Mouse (Mus musculus) adrenal gland (tissue): ENCODE measurements at regions not wholly inside any gene's neighbourhood (a gene's known extent, or its start where the extent isn't known, plus 50 kb on each side); places are given as distances from the start of the nearest gene placed in this dataset.

ENCODE experiments used
- intact Hi-C: fragments of 180-260 bp; cut with DNase I; formaldehyde crosslinking; loops from one replicate; pipeline ENCODE4 v1.15.1; 2025

DNA sequence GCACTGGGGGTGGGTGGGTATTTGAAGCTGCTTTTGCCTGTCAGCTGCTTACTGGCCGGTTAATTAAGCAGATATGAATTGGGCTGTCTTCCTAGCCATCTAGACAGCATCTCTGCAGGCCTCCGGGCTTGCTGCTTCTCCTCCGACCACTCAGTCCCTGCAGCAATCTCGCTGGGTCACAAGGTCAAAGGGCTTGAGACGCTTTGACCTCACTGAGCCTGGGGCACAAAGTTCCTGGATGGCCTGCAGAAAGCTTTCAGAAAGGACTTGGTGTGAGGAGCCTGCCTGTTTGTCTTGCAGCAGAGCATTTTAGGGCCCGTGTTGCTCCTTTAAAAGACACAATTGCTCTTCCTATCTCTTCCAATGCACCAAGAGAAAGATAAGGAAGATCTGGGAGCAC lies 83.7 kb upstream of the Ppp2r5a start:
- intact Hi-C loops = no loop called here

DNA sequence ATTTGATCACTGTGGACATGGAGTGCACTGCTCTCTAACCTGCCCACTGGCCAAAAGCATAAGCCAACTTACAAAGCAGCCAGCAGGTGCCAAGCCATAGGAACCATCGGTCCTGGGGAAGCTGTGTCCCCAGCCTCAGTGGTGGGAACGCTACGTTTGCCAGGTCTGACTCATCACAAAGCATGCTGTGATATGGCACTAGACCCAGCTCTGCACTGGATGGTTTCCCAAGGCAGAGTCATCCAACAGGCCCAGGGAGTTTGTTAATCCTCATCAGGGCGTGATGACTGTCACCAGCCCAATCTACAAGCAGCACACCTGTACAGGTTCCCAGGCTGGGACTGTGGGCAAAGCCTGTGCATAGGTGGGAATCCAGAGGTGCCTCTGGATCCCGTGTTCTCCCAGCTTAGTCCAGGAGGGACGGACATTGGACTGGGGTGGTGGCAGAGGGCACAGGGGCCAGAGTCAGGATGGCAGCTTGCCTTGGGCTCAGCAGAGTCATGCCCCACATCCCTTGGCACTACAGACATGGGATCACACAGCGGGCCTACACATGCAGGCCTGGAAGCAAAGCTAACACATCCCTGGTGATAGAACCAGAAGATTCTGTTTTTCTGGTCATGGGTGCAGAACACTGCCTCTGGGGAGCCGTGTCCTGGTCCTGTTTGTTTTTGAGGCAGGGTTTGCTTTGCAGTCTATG lies 81.8 kb upstream of the Ppp2r5a start:
- intact Hi-C loops = no loop called here

DNA sequence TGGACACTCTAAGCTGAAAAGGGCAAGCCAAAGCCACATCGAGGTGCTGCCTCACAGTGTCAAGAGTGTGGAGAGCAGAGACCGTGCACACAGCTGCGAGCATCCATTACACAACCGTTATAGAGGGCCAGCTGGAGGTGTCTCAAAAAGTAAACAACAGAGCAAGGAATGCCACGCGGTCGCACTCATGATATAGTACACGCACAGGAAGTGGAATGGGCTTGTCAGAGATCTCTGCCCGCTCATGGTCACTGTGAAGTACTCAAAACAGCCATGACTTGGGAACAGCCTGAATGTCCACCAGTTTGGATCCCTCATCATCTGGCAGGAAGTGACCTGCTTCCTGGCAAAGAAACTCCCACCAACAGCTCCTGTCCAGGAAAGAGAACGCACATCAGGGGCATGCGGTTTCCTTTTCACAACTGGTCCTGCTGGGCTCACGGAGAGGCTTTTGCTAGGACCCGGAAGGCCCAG lies 76.9 kb upstream of the Ppp2r5a start:
- intact Hi-C loops = no loop called here

DNA sequence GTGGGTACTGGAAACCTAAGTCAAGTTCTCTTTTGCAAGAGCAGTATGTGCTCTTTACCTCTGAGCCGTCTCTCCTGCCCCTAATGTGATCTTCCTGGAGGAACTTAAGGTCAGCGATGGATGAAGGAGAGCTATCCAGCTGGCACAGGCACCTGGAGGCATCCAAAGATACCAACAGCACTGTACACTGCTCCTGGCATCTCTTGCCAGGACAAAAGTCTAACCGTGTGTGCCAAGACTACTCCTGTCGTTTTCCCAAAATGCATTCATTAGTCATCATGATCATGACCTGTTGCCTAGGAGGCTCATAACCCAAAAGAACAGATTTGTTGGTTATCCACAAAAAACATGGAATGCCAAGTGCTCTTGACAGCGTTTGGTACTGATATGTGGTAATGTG lies 69.5 kb upstream of the Ppp2r5a start:
- intact Hi-C loops = no loop called here

DNA sequence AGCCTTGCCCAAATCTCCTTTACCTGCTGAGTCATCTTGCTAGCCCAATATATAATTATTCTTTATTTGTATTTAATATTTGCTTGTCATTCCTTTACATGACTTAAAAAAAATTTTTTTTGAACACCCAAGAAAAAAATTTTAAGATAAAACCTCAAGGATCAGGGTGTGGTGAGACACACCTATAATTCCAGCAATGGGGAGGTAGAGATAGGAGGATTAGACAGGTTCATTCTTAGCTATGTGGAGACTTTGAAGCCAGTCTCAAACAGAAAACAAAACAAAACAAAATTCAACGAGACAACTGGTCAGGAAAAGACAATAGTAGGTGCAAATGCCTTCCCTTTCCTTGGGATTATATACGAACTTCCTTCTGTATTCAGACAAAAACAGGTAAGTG lies 68.4 kb upstream of the Ppp2r5a start:
- intact Hi-C loops = no loop called here

DNA sequence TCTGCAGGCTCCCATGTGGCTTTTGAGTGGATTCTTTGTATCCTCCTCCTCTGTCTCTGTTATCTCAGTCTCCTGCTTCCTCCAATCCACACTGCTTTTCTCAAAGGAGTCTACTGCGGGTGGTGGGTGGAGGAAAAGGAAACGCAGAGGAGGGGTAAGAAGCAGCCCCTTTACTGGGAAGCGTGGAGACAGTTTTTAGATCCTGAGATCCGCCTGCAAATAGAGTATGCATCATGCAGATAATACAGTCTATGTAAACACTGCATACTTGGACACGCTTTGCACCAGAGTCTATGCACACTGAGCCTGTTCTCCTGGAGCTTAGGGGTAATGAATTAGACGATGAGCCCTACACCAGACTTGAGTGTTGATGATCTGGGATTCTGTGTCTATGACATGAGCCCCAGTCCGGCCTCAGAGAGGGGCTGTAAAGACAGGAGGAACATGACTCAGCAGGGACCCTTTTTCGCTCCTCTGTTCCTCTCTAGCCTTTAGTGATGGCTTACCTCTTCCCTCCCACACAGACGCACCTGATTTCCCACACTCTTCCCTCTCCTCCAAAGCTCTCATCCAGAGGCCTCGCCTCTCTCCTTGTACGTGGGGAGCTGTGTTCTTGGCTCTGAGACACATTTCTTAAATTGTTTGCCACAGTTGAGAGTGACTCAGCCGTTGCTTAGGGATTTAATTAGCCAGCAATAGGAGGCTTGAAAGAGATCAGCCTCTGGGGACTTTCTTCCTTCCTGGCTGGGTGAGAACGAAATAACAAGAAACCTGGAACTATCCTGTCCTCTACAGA lies 67.3 kb upstream of the Ppp2r5a start:
- intact Hi-C loops = no loop called here

DNA sequence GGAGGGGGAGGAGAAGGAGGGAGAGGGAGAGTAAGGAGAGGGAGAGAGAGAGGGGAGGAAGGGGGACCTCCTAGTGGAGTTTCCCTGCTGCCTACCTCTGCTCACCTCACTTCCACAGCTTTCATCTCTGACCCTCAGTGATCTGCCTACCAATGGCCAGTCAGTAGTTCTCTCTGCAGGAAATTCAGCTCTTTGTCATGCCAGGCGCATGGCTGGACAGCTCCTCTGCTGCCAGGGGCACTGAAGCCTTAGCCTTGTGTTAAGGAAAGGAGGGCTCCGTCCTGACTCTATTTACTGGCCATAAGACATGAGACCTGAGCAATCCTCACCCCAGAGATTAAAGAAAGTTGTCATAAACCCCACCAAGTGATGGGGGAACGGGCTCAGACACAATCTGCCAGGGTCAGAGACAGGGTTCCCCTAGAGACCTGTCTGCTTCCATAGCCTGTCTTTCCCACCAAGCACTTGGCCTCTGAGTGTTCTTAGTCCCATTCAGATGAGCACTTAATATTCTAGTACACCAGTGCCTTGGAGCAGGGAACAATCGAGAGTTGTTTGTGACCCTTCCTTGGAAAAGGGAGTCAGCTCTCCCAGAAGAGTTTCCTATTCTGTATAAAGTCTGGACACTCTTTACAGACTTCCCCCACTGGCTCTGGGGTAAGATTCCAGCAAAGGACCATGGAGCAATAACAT lies 65.9 kb upstream of the Ppp2r5a start:
- intact Hi-C loops = loop anchor here (5.0 kb wide), 1 partner anchor 78 kb away; no protein-coding TSS in a partner anchor

DNA sequence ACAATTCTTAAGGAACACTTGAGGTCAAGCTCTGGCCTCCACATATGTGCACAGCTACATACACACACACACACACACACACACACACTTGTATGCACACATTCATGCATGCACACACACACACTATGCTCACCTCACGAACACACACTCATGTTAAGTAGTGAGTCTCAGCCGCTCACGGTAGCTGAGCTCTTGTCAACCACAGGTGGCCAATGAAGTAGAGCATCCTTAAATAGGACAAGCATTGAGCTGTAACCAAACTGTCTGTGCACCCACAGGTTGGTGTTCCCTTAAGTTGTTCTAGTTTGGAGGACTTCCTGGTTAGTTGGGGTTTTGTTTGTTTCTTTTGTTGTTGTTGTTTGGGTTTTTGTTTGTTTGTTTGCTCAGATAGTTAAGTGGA lies 63.2 kb upstream of the Ppp2r5a start:
- intact Hi-C loops = loop anchor here (5.0 kb wide), 1 partner anchor 81 kb away; no protein-coding TSS in a partner anchor

DNA sequence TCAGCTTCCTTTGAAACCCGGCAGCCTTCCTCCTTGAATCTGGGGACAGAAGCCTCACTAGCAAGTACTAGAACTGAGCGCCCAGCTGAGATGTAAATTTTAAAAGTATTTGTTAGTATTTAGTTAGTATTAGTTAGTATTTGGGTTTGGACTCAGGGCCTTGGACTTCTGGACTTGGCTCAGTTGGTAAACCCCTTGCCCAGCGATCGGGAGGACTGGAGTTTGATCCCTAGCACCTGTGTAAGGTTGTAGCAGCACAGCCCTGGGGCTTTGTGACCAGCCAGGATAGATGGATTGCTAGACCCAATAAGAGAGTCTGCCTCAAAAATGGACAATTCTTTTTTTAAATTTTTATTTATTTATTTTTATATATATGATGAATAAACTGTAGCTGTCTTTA lies 62.7 kb upstream of the Ppp2r5a start:
- intact Hi-C loops = loop anchor here (5.0 kb wide), 1 partner anchor 82 kb away; no protein-coding TSS in a partner anchor

DNA sequence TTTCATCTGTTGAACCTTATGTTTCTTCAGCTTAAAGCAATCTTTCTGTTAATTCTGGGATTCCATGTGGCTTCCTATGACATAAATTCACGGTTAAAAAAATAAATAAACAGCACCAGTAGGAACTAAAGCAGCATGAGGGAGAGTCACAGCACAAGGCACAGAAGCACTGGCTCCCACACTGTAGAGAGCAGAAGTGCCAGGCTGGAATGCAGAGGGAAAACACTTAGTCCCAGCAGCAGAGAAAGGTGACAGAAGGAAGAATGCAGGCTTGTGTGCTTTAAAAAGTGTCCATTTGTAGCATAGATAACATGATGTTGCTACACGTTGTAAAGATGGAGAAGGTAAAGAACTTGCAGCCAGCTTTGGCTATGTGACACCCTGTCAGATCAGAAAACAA lies 62.1 kb upstream of the Ppp2r5a start:
- intact Hi-C loops = loop anchor here (5.0 kb wide), 1 partner anchor 82 kb away; no protein-coding TSS in a partner anchor

DNA sequence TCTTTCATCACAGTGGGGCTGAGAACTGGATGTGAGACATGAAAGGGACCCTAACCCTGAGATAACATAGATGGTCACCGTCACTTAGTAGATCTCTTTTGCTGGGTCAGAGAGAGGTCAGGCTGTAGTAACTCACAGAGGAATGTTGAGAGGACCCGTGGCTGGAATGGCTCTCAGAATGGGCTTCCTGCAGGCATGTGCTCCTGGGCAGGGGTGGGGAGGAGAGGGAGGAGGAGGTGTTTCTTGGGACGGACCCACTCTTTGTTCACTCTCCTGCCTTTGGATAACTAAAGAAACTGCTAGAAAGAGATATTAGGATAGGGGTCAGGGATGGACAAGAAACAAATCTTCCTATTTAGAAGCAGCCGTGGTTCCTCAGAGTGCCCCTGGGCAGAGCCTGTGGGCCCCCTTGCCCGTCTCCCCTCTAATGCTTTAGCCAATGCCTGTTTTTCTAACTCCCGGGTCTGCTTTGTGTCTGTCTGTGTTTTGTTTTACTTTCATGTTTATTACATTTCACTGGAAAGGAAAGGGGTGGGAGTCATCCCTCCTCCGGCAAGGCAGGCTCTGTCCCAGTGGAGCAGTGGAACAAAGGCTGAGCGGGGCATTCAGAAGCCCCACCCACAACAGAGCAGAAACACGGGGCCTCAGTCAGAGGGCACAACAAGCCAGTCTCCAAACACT lies 58.9 kb upstream of the Ppp2r5a start:
- intact Hi-C loops = no loop called here

DNA sequence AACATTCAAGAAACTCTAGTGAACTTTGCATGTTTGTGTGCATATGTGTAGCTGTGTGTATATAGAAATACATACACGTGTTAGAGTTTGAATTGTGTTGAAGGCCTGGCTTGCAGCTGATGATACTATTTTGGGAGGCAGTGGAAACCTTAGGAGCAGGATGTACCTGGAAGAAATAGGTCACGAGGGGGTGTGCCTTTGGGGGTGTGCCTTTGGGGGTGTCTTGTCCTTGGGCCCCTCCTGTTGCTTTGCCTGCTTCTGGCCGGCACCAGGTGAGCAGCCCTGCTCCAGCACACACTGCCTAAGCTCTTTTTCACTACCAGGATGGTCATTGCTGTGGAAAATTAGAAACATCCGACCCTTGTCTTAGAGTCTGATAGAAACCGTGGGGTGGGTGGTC lies 56.0 kb upstream of the Ppp2r5a start:
- intact Hi-C loops = no loop called here

DNA sequence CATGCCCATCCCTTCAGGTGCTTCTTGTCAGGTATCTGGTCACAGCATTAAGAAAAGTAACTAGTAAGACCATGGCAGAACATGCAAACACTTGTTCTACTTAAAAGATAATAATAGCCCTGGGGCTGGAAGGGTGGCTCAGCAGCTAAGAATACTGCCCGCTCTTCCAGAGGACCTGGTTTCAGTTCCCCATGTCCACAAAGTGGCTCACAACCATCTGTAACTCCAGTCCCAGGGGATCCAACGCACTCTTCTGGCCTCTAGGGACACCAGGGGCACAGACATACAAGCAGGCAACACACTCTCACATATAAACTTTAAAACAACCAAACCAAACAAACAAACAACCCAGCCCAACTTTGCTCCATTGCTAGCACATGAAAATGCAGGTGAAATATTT lies 55.2 kb upstream of the Ppp2r5a start:
- intact Hi-C loops = no loop called here

DNA sequence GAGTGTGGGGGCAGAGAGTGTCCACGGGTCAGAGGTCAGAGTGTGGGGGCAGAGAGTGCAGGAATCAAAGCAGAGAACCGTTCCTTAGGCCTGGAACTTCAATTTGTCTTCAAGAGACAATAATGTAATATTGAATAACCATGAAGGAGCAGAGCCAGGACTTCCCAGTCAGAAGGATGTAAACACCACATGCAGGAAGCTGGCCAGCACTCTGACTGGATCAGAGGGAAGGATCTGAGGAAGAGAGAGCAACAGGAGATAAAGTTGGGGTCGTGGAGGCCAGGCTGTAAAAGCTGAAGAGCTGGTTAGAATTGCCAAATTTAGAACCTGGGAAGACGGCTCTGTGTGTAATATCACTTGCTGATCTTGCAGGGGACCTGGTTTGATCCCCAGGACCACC lies 54.0 kb upstream of the Ppp2r5a start:
- intact Hi-C loops = no loop called here

DNA sequence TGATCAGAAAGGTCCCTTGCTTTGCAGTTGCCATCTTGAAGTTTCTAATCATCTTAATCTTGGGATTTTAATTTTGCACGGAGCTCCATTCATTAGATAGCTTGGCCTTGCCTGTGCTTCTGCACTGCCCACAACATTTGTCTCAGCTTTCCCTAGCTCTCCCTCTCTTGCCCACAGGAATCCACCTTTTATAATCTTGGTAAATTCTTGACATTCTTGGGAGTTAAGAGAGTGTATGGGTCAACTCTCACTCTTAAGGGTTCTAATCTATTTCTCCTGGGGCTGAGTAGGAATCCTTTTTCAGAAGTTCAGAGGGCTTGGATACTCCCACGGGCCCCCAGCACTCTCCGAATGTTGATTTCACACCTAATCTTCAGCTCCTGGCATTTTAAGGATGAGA lies 51.5 kb upstream of the Ppp2r5a start:
- intact Hi-C loops = no loop called here

DNA sequence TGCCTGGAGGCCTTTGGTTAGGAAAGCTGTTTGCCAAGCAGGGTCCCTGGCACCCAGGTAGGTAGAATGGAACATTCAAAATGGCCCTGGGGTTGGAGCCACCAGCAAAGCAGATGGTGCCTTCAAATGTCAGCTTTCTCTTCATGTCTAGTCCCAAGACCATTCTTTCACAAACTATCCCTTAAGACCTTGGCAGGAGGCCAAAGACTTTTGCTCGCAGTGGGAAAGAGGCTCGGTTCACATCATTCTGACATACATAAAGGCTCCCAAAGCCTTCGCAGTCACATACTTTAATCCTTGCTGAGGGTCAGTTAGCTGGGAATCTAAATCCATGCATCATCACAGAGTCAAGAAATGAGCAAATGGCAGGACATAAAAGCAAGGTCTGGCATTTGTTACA lies 50.5 kb upstream of the Ppp2r5a start:
- intact Hi-C loops = no loop called here
